Mouse (Mus musculus) ES-Bruce4 (cell line): ENCODE data around the gene Stk32c. TPM values are rescaled to one million over a fixed set of nuclear protein-coding genes. Genes with fewer than 3 reads are reported as not detected.

Experiments
- H3K27ac ChIP-seq: 2 replicates; pipeline ENCODE4 v1.5.1; 2012; ENCODE audit warnings: low read length, inconsistent platforms; ENCODE audit not compliant: insufficient read depth
- H3K27me3 ChIP-seq: 2 replicates; pipeline ENCODE4 v1.6.1; 2012; ENCODE audit warnings: mild to moderate bottlenecking, low read length, inconsistent platforms; ENCODE audit not compliant: control insufficient read depth, poor library complexity, insufficient read depth, severe bottlenecking
- H3K36me3 ChIP-seq: 2 replicates; pipeline ENCODE4 v1.6.1; 2012; ENCODE audit warnings: inconsistent platforms, mild to moderate bottlenecking, low read length, moderate library complexity; ENCODE audit not compliant: control insufficient read depth, poor library complexity, insufficient read depth, severe bottlenecking
- H3K4me1 ChIP-seq: one replicate; pipeline ENCODE4 v1.8.1; 2011; ENCODE audit warnings: low read length; ENCODE audit not compliant: control insufficient read depth, insufficient read depth
- H3K4me3 ChIP-seq: 2 replicates; pipeline ENCODE4 v1.5.1; 2011; ENCODE audit warnings: low read depth, mild to moderate bottlenecking, low read length
- H3K9ac ChIP-seq: 2 replicates; pipeline ENCODE4 v1.6.1; 2012; ENCODE audit warnings: low read depth, mild to moderate bottlenecking, inconsistent platforms; ENCODE audit not compliant: poor library complexity, severe bottlenecking
- H3K9me3 ChIP-seq: replicated peaks from 2 replicates; pipeline ENCODE4 v1.6.1; 2012; ENCODE audit warnings: mild to moderate bottlenecking, low read length, inconsistent platforms; ENCODE audit not compliant: control insufficient read depth, poor library complexity, insufficient read depth, severe bottlenecking
- CTCF ChIP-seq: IDR thresholded peaks from one replicate; pipeline ENCODE4 v1.8.1; 2011; ENCODE audit warnings: low read depth, low read length
- EP300 ChIP-seq: IDR thresholded peaks from 2 replicates; pipeline ENCODE4 v1.6.1; 2011; ENCODE audit warnings: low read depth, low read length; ENCODE audit not compliant: insufficient read depth
- POLR2A ChIP-seq: IDR thresholded peaks from one replicate; pipeline ENCODE4 v1.8.1; 2011; ENCODE audit warnings: low read length; ENCODE audit not compliant: insufficient read depth
- polyA plus RNA-seq: library from polyadenylated mRNA; stranded (reverse); fragments of >200 nt; gene quantifications from 2 replicates; pipeline ENCODE4 v1.2.4, GENCODE M21; 2011; ENCODE audit warnings: low read depth; ENCODE audit not compliant: missing spikeins, insufficient read depth, insufficient read length

Gene Stk32c
- polyA plus RNA-seq, 1 experiment: 0.42 TPM

DNA sequence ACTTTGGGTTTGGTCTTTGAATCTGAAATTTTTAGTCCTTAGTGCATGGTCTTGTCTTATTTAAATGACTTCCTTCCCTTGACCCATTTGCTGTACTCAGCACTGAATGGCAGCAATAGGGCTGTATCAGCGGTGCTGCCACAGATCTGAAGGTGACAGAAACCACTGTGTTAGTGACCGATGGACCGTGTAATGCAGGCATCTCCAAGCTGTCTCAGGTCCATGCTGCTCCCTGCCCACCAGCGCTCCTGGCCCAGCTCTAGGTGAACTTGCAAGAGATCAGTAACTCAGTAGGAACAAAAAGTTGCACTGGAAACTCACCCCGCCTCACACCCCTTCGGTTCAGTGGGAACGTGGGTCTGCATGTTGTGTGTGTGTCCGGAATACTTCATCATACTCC, 130.8 kb downstream of the Stk32c start:
- no peaks in the 10 kb centered on the region for H3K9me3 ChIP-seq
- H3K4me3 ChIP-seq: no peak overlapping the region
- H3K27ac ChIP-seq: no peak overlapping the region
- H3K36me3 ChIP-seq: no peaks in the 10 kb centered on the region
- no peaks in the 10 kb centered on the region for H3K4me1 ChIP-seq
- peaks cover 12% of the 10 kb centered on the region for H3K27me3 ChIP-seq
- TF ChIP-seq CTCF (no peak), POLR2A (no peak), EP300 (no peak)
- H3K9ac ChIP-seq: no peak overlapping the region

DNA sequence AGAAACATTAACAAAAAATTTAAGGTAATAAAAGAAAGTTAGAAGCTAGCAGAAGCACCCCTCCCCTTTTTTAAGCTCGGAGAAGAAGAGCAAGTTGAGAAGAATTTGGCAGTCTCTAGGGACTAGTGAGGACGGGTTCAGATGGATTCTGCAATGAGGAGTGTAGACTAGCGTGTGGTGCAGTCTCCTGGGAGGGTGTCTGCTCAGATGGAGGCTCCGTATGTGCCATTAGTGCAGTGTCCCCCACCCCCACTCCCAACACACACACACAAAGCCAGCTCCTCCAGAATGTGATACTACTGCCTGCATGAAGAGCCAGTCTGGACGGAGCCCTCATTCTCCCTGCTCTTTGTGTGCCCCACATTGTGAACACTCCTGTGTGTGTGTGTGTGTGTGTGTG, 131.9 kb downstream of the Stk32c start:
- Histone ChIP-seq H3K27ac (no peak overlapping the region), H3K27me3 (peaks cover 3% of the 10 kb centered on the region; the same call in 1 of the 2 replicates), H3K36me3 (no peaks in the 10 kb centered on the region), H3K4me1 (no peaks in the 10 kb centered on the region), H3K9ac (no peak overlapping the region), H3K9me3 (no peaks in the 10 kb centered on the region), H3K4me3 (no peak overlapping the region)
- TF ChIP-seq POLR2A: no peak

DNA sequence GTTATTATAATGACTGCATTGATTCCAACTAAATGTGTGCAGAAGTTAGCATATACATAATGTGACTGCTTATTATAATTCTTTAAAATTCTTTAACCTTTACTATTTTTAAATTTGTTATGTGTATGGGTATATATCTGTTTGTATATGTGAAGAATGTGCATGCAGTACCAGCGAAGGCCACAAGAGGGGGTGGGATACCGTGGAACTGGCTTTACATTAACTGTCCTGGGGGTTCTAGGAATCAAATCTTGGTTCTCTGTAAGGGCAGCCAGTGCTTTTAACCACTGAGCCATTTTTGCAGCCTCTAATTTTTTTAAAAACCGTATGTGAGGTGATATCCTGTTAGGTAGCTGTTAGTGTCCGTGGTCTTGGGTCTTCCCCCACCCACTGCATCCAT, 132.4 kb downstream of the Stk32c start:
- no peak overlapping the region for H3K9ac ChIP-seq
- H3K9me3 ChIP-seq: no peaks in the 10 kb centered on the region
- no peaks in the 10 kb centered on the region for H3K36me3 ChIP-seq
- TF ChIP-seq EP300 (no peak), POLR2A (no peak), CTCF (no peak)
- no peak overlapping the region for H3K4me3 ChIP-seq
- H3K27ac ChIP-seq: no peak overlapping the region
- no peaks in the 10 kb centered on the region for H3K4me1 ChIP-seq
- no peaks in the 10 kb centered on the region for H3K27me3 ChIP-seq

GRCm38 (mm10) chr7:139079141-139079540, 134.0 kb downstream of the Stk32c start:
- no peaks in the 10 kb centered on the region for H3K9me3 ChIP-seq
- no peaks in the 10 kb centered on the region for H3K36me3 ChIP-seq
- no peak overlapping the region for H3K4me3 ChIP-seq
- H3K27ac ChIP-seq: peak overlapping the region; percentile 23; the same call in 1 of the 2 replicates
- H3K27me3 ChIP-seq: no peaks in the 10 kb centered on the region
- H3K9ac ChIP-seq: no peak overlapping the region
- no peaks in the 10 kb centered on the region for H3K4me1 ChIP-seq
- TF ChIP-seq CTCF: no peak
- no peak for TF ChIP-seq EP300
- no peak for TF ChIP-seq POLR2A

DNA sequence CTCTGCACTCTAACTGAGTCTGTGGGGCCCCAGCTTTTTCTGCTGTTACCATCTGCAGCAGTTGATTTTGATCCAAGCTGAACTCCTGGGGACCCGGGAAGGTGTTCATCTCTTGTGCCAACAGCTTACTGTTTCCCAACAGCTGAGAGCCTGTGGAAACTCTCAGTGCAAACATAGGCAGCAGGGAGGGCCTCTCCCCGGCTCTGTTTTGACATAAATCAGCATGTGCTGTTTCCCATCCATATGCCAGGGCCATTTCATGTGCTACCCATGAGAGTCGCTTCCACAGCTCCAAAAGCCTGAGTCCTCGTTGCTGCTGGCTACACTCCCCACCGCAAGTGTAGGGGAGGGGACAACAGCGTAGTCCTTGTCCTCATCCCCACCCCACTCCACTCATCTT, 134.9 kb downstream of the Stk32c start:
- Histone ChIP-seq H3K9me3 (no peaks in the 10 kb centered on the region), H3K27me3 (no peaks in the 10 kb centered on the region), H3K9ac (no peak overlapping the region), H3K36me3 (no peaks in the 10 kb centered on the region), H3K4me1 (no peaks in the 10 kb centered on the region), H3K27ac (no peak overlapping the region), H3K4me3 (no peak overlapping the region)
- TF ChIP-seq EP300 (no peak), CTCF (no peak), POLR2A (no peak)

GRCm38 (mm10) chr7:139077283-139077682, 135.8 kb downstream of the Stk32c start:
- H3K9ac ChIP-seq: no peak overlapping the region
- TF ChIP-seq CTCF: no peak
- TF ChIP-seq POLR2A: no peak
- no peak for TF ChIP-seq EP300
- H3K36me3 ChIP-seq: no peaks in the 10 kb centered on the region
- no peaks in the 10 kb centered on the region for H3K4me1 ChIP-seq
- no peaks in the 10 kb centered on the region for H3K9me3 ChIP-seq
- H3K27me3 ChIP-seq: no peaks in the 10 kb centered on the region
- H3K27ac ChIP-seq: no peak overlapping the region
- H3K4me3 ChIP-seq: no peak overlapping the region
